Mouse (Mus musculus) thymus, postnatal 14 days (tissue): Measurements from ENCODE around the gene Zfp709.
"Not testable (repeated sequence)": the region's sequence is repeated elsewhere in the genome, so short reads cannot be mapped to it uniquely, and the experiment has no call there.

Source experiments
- DNase-seq: peaks from one replicate; pipeline ENCODE4 v3.0.0; 2021

Gene Zfp709

GRCm38 (mm10) chr8:71926551-71926950 lies 44.7 kb downstream of the Zfp709 start:
- no peak for DNase-seq

GRCm38 (mm10) chr8:71927779-71928178 lies 46.0 kb downstream of the Zfp709 start:
- DNase-seq, result no peak

GRCm38 (mm10) chr8:71938037-71938436 lies 56.2 kb downstream of the Zfp709 start:
- not testable (repeated sequence) for DNase-seq

- no peak for DNase-seq
Observed at GRCm38 (mm10) chr8:71940293-71941208, 58.7 kb downstream of the Zfp709 start.

GRCm38 (mm10) chr8:71941776-71942175 lies 60.0 kb downstream of the Zfp709 start:
- no peak for DNase-seq
